Comparison of ENCODE assay signal across 15 mouse cellular contexts in genomic region chr10:20181680-20182399, GRCm38 (mm10). TPM values are rescaled to one million over a fixed set of nuclear protein-coding genes. Genes with fewer than 3 reads are reported as not detected.
DNase-seq lines count a peak whose midpoint lies in the region; ATAC-seq and TF ChIP-seq lines count a peak whose summit lies in the region.
"Had no signal": no experiment of that assay in that cellular context is flagged by ENCODE, and none has a peak within 500 bp of the region (broad histone marks: within the 10 kb centered on the region; RNA-seq: fewer than 3 reads in every experiment).

No protein-coding gene starts in this region.

- H3K4me3 ChIP-seq in heart, embryonic 16.5 days (ENCODE audit: low read length), result no peak overlapping the region
- H3K4me3 ChIP-seq in heart, embryonic 10.5 days, result no peak overlapping the region
- no peak overlapping the region for H3K4me3 ChIP-seq in lung, embryonic 14.5 days (ENCODE audit: low read depth, low read length)
- H3K4me3 ChIP-seq in lung, postnatal 0 days (ENCODE audit: low read depth, low read length), result no peak overlapping the region
- H3K4me3 ChIP-seq in forebrain, postnatal 0 days (ENCODE audit: low read depth, low read length), result no peak overlapping the region
- H3K4me3 ChIP-seq: erythroblast, embryonic 14.5 days; myocyte had no signal

- TF ChIP-seq EP300 in lung, postnatal 0 days (IDR thresholded peaks at IDR 0.05), result no peak

- no peaks in the 10 kb centered on the region for H3K36me3 ChIP-seq in heart, embryonic 16.5 days (ENCODE audit: control insufficient read depth, insufficient read depth)
- no peaks in the 10 kb centered on the region for H3K36me3 ChIP-seq in heart, embryonic 10.5 days
- H3K36me3 ChIP-seq in lung, embryonic 14.5 days (ENCODE audit: insufficient read depth), result no peaks in the 10 kb centered on the region
- no peaks in the 10 kb centered on the region for H3K36me3 ChIP-seq in lung, postnatal 0 days (ENCODE audit: insufficient read depth, low read length)
- no peaks in the 10 kb centered on the region for H3K36me3 ChIP-seq in forebrain, postnatal 0 days (ENCODE audit: insufficient read depth)

- H3K4me2 ChIP-seq in heart, embryonic 16.5 days (ENCODE audit: low read depth, low read length), result peak overlapping the region; percentile 24; the same call in 1 of the 2 replicates
- no peak overlapping the region for H3K4me2 ChIP-seq in lung, embryonic 14.5 days
- H3K4me2 ChIP-seq in lung, postnatal 0 days (replicated peaks; ENCODE audit: low read depth, low read length), result no peak overlapping the region
- no peak overlapping the region for H3K4me2 ChIP-seq in forebrain, postnatal 0 days (ENCODE audit: low read depth)

- peaks cover 20% of the 10 kb centered on the region for H3K4me1 ChIP-seq in heart, embryonic 16.5 days (ENCODE audit: control insufficient read depth, insufficient read depth, low read length)
- H3K4me1 ChIP-seq in heart, embryonic 10.5 days, result peaks cover 31% of the 10 kb centered on the region
- H3K4me1 ChIP-seq in lung, embryonic 14.5 days (ENCODE audit: insufficient read depth), result no peaks in the 10 kb centered on the region
- peaks cover 8% of the 10 kb centered on the region; the same call in 1 of the 2 replicates for H3K4me1 ChIP-seq in lung, postnatal 0 days (ENCODE audit: insufficient read depth, low read depth, low read length)
- 0 out of 2 replicates have a peak, but pooled peaks cover 8% of the 10 kb centered on the region for H3K4me1 ChIP-seq in forebrain, postnatal 0 days (ENCODE audit: insufficient read depth)

- H3K9me3 ChIP-seq in heart, embryonic 16.5 days (replicated peaks; ENCODE audit: control insufficient read depth, low read length), result no peaks in the 10 kb centered on the region
- H3K9me3 ChIP-seq in heart, embryonic 10.5 days, result no peaks in the 10 kb centered on the region
- H3K9me3 ChIP-seq in lung, embryonic 14.5 days (ENCODE audit: low read depth, low read length), result no peaks in the 10 kb centered on the region
- H3K9me3 ChIP-seq in lung, postnatal 0 days (ENCODE audit: low read length), result no peaks in the 10 kb centered on the region
- no peaks in the 10 kb centered on the region for H3K9me3 ChIP-seq in forebrain, postnatal 0 days (ENCODE audit: low read length)

- no peak for ATAC-seq in heart, embryonic 16.5 days (replicated peaks; ENCODE audit: extremely low read depth, insufficient read depth, low FRiP score)
- ATAC-seq in lung, embryonic 14.5 days (ENCODE audit: insufficient read depth), result no peak
- no peak for ATAC-seq in lung, postnatal 0 days
- ATAC-seq in activated CD4-positive, CD25-positive, alpha-beta regulatory T cell, adult 4 months, result peak; percentile 23
- peak; percentile 20; the same call in 1 of the 2 replicates for ATAC-seq in forebrain, postnatal 0 days

- no peak overlapping the region for H3K27ac ChIP-seq in heart, embryonic 16.5 days (ENCODE audit: low read length)
- no peak overlapping the region; the same call in 1 of the 2 replicates for H3K27ac ChIP-seq in heart, embryonic 10.5 days
- H3K27ac ChIP-seq in lung, embryonic 14.5 days (ENCODE audit: low read depth), result no peak overlapping the region
- H3K27ac ChIP-seq in lung, postnatal 0 days (ENCODE audit: low read length), result no peak overlapping the region
- H3K27ac ChIP-seq in forebrain, postnatal 0 days (ENCODE audit: low read depth, low read length), result no peak overlapping the region
- H3K27ac ChIP-seq: hindbrain, postnatal 0 days; macrophage had no signal

- H3K9ac ChIP-seq in heart, embryonic 16.5 days (ENCODE audit: low read length), result no peak overlapping the region
- H3K9ac ChIP-seq in lung, embryonic 14.5 days, result no peak overlapping the region
- no peak overlapping the region for H3K9ac ChIP-seq in lung, postnatal 0 days (replicated peaks; ENCODE audit: low read depth)
- no peak overlapping the region for H3K9ac ChIP-seq in forebrain, postnatal 0 days

- 32% methylated on average over 11 of the region's 11 CpGs for WGBS in heart, embryonic 16.5 days
- 47% methylated on average over 11 of the region's 11 CpGs for WGBS in heart, embryonic 10.5 days
- WGBS in lung, embryonic 14.5 days, result 57% methylated on average over 11 of the region's 11 CpGs
- WGBS in lung, postnatal 0 days, result 47% methylated on average over 11 of the region's 11 CpGs
- 37% methylated on average over 11 of the region's 11 CpGs for WGBS in forebrain, postnatal 0 days

- TF ChIP-seq CTCF in lung, embryonic 14.5 days (IDR thresholded peaks at IDR 0.05; ENCODE audit: low read depth), result no peak
- TF ChIP-seq CTCF in lung, postnatal 0 days (IDR thresholded peaks at IDR 0.05), result no peak
- TF ChIP-seq CTCF in forebrain, postnatal 0 days (IDR thresholded peaks at IDR 0.05; ENCODE audit: low read depth), result no peak

- no peaks in the 10 kb centered on the region for H3K27me3 ChIP-seq in heart, embryonic 16.5 days (ENCODE audit: control insufficient read depth, insufficient read depth, low read length)
- H3K27me3 ChIP-seq in heart, embryonic 10.5 days (ENCODE audit: insufficient read depth, poor library complexity, severe bottlenecking), result 0 out of 2 replicates have a peak, but pooled peaks cover 5% of the 10 kb centered on the region
- H3K27me3 ChIP-seq in lung, embryonic 14.5 days (ENCODE audit: insufficient read depth, low read length), result no peaks in the 10 kb centered on the region
- no peaks in the 10 kb centered on the region for H3K27me3 ChIP-seq in lung, postnatal 0 days (replicated peaks; ENCODE audit: insufficient read depth, low read length)
- no peaks in the 10 kb centered on the region for H3K27me3 ChIP-seq in forebrain, postnatal 0 days (ENCODE audit: insufficient read depth, low read length)

- no peak for DNase-seq in heart, embryonic 10.5 days (ENCODE audit: low spot score)
- peak; percentile 15 for DNase-seq in lung, embryonic 14.5 days
- no peak for DNase-seq in lung, postnatal 0 days (ENCODE audit: low spot score)
- no peak for DNase-seq in forebrain, postnatal 0 days
- DNase-seq in thymus, postnatal 10 days (ENCODE audit: low spot score in 2 of 2), result no peak
- DNase-seq: adrenal gland, postnatal 14 days; heart, postnatal 10 days; left cerebral cortex, postnatal 4 days; spleen, adult 18-20 months had no signal

RNA-seq across cellular contexts. Expression of gene Map7, which starts 33.6 kb away (rescaled TPM):
- polyA plus RNA-seq in heart, embryonic 16.5 days (2015; fragmentation: Nextera tagmentation; extraction: Ambion mirVana), result 7.6 and 7.8 TPM in 2 replicates
- 3.8 and 4.8 TPM in 2 replicates for polyA plus RNA-seq in heart, embryonic 10.5 days (2016; fragmentation: Nextera tagmentation; extraction: Ambion mirVana)
- polyA plus RNA-seq in lung, embryonic 14.5 days (2014; fragmentation: Nextera tagmentation; extraction: Ambion mirVana), result 9.3 and 9.5 TPM in 2 replicates
- polyA plus RNA-seq in lung, postnatal 0 days (2015; fragmentation: Nextera tagmentation; extraction: Ambion mirVana), result 12.9 and 14.4 TPM in 2 replicates
- 1 to 10 TPM; 4.8 to 5.2 TPM for polyA plus RNA-seq in activated CD4-positive, CD25-positive, alpha-beta regulatory T cell, adult 4 months (2017; shearing (Covaris generic))
- total RNA-seq in forebrain, postnatal 0 days (2014; rRNA removed), result 6.9 and 14.5 TPM in 2 replicates
- 4.3 and 6.3 TPM in 2 replicates for polyA plus RNA-seq in forebrain, postnatal 0 days (2015; fragmentation: Nextera tagmentation; extraction: Ambion mirVana)

Comparison
In these comparisons a context has a peak if more than half of its experiments do, and no peak if none do; other contexts are left out.
1. ATAC-seq: peak in activated CD4-positive, CD25-positive, alpha-beta regulatory T cell, adult 4 months (single experiment) and forebrain, postnatal 0 days (single experiment); none in heart, embryonic 16.5 days (single experiment), lung, embryonic 14.5 days (single experiment) and lung, postnatal 0 days (single experiment).